Mouse (Mus musculus) ovary, adult 10 weeks (tissue): ENCODE measurements around the gene Ccnc. TPM values are rescaled to one million over a fixed set of nuclear protein-coding genes. Genes with fewer than 3 reads are reported as not detected.

Experiments used
- polyA plus RNA-seq: library from polyadenylated mRNA; stranded (reverse); fragments of 350-450 nt; fragmentation: Illumina TruSeq; extraction: RNeasy Lipid Tissue Mini Kit (QIAGEN cat#74804); gene quantifications from one replicate; pipeline ENCODE4 v1.2.3, GENCODE M21; 2014

The Ccnc gene
- polyA plus RNA-seq, result 86.7 TPM

GRCm38 (mm10) chr4:21727615-21728165 lies at the start of gene Ccnc:
Gene Ccnc, plus strand, starts transcription at chr4:21727701.

GRCm38 (mm10) chr4:21685595-21686091 lies 41.9 kb upstream of the Ccnc start, which contains the start of gene Prdm13:
Gene Prdm13, minus strand, starts transcription at chr4:21685963.

GRCm38 (mm10) chr4:21766863-21767304 lies 39.4 kb downstream of the Ccnc start, which contains the start of the genes Usp45 and Tstd3:
Gene Usp45, plus strand, starts transcription at chr4:21767156.
Gene Tstd3, minus strand, starts transcription at chr4:21767212.

Other genes with a start within 250 kb of the Ccnc start
- gene Prdm13, start 41.7 kb upstream of the Ccnc start, polyA plus RNA-seq, result not detected
- gene Usp45, start 39.5 kb downstream of the Ccnc start, polyA plus RNA-seq, result 42.2 TPM
- 18.9 TPM for gene Tstd3, start 39.5 kb downstream of the Ccnc start, polyA plus RNA-seq
- 92.6 TPM for gene Pnisr, start 119.9 kb downstream of the Ccnc start, polyA plus RNA-seq
- gene Coq3, start 152.0 kb downstream of the Ccnc start, polyA plus RNA-seq, result 17.0 TPM
- gene Faxc, start 203.6 kb downstream of the Ccnc start, polyA plus RNA-seq, result 10.1 TPM